Mouse (Mus musculus) ES-E14 (cell line): ENCODE measurements around the gene Mef2c. TPM values are rescaled to one million over a fixed set of nuclear protein-coding genes. Genes with fewer than 3 reads are reported as not detected.
A peak's percentile ranks its signal among the peaks of the same experiment; 100 is the strongest.

Experiments
- DNase-seq: peaks from one replicate; pipeline ENCODE4 v3.0.0-alpha.2; 2013; ENCODE audit warnings: low read depth, low spot score
- H3K27ac ChIP-seq: 2 replicates; pipeline ENCODE4 v1.5.1; 2012; ENCODE audit warnings: low read depth, mild to moderate bottlenecking, low read length, moderate library complexity, mixed read lengths; ENCODE audit not compliant: poor library complexity, insufficient read depth, severe bottlenecking
- H3K36me3 ChIP-seq: 2 replicates; pipeline ENCODE4 v1.6.1; 2012; ENCODE audit warnings: mild to moderate bottlenecking, low read length, moderate library complexity, mixed read lengths; ENCODE audit not compliant: control insufficient read depth, poor library complexity, insufficient read depth, severe bottlenecking
- H3K4me1 ChIP-seq, 2 experiments: fragments of 150-350 bp in 1 of 2; sonication (generic) in 1 of 2; 2 replicates each; pipeline ENCODE4 v1.6.1; 2012; ENCODE audit warnings: low read length in 2 of 2, mild to moderate bottlenecking in 1 of 2, mixed read lengths in 1 of 2; ENCODE audit not compliant: control insufficient read depth in 2 of 2, insufficient read depth in 2 of 2, poor library complexity in 1 of 2
- H3K4me3 ChIP-seq, 2 experiments: fragments of 150-350 bp in 1 of 2; sonication (generic) in 1 of 2; 2 replicates each; pipeline ENCODE4 v1.5.1; 2012; ENCODE audit warnings: low read length in 2 of 2, low read depth in 1 of 2, mild to moderate bottlenecking in 1 of 2, mixed read lengths in 1 of 2; ENCODE audit not compliant: insufficient read depth in 1 of 2, poor library complexity in 1 of 2, severe bottlenecking in 1 of 2
- H3K9ac ChIP-seq: 2 replicates; pipeline ENCODE4 v1.6.1; 2012; ENCODE audit warnings: low read depth, mild to moderate bottlenecking, low read length, mixed read lengths; ENCODE audit not compliant: poor library complexity, insufficient read depth, severe bottlenecking
- H3K9me3 ChIP-seq: fragments of 150-350 bp; sonication (generic); 2 replicates; pipeline ENCODE4 v1.6.1; 2012; ENCODE audit warnings: low read depth, mild to moderate bottlenecking, low read length; ENCODE audit not compliant: control insufficient read depth, insufficient read depth
- CHD2 ChIP-seq: IDR thresholded peaks from 2 replicates; pipeline ENCODE4 v1.6.1; 2014; ENCODE audit warnings: mild to moderate bottlenecking, low read depth, low read length, inconsistent platforms
- HCFC1 ChIP-seq: IDR thresholded peaks from 2 replicates; pipeline ENCODE4 v1.6.1; 2012; ENCODE audit warnings: low read length, inconsistent platforms, borderline replicate concordance; ENCODE audit not compliant: insufficient read depth
- MAFK ChIP-seq: IDR thresholded peaks from 2 replicates; pipeline ENCODE4 v1.6.1; 2014; ENCODE audit warnings: mild to moderate bottlenecking, low read depth, low read length, inconsistent platforms; ENCODE audit not compliant: insufficient read depth
- ZC3H11A ChIP-seq: IDR thresholded peaks from 2 replicates; pipeline ENCODE4 v1.6.1; 2012; ENCODE audit warnings: low read depth, mild to moderate bottlenecking, inconsistent platforms, low read length, borderline replicate concordance
- ZNF384 ChIP-seq: IDR thresholded peaks from 2 replicates; pipeline ENCODE4 v1.6.1; 2012; ENCODE audit warnings: low read depth, low read length, inconsistent platforms
- in situ Hi-C, 2 experiments: fragments of 600-800 bp; cut with MboI; formaldehyde crosslinking; loops; one replicate each; pipeline ENCODE4 v1.15.1; 2025; ENCODE audit warnings: low sequenced_read_pairs in 2 of 2, inconsistent platforms in 1 of 2; ENCODE audit not compliant: unreplicated experiment in 2 of 2
- total RNA-seq: library from RNA; depleted of rRNA; stranded (reverse); fragments of 300-350 nt; gene quantifications from 2 replicates; pipeline ENCODE4 v1.2.3, GENCODE M21; 2012

The Mef2c gene
- total RNA-seq, 1 experiment, result 0.76 TPM

DNA sequence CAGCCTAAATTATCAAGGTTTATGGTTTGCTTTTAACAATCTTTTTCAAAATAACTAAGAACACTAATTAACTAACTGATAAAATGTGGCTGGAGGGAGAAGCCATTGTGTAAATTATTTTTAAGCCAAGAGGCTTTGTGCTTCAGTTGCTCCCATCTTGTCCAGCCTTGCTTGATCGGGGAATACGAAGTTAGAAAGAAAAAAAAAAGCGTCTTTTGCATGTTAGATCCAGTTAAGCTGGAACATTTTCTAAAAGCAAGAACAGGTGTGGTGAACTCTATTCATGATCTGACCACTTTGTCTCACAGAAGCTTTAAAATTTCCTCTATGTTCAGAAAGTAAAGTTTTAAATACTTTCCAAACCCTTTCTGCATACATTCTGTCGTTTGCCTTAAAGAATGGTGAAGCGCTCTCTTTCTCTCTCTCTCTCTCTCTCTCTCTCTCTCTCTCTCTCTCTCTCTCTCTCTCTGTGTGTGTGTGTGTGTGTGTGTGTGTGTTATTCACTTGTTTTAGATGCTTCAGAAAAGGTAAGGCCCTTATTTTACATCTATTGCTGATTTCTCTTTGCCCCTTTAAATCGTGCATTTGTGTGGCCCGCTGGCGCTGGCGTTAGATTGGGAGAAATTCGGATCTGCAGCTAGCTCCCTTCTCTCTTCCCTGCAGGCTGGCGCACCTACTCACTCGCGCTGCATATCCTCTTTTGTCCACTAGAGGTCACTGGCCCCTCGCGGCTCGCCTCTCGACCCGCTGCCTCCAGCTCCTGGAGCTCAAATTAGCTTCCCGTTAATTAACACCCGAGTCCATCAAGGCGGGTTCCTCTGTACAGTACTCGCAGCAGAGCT is 210.9 kb downstream of the Mef2c start:
- no peaks in the 10 kb centered on the region for H3K9me3 ChIP-seq
- peak overlapping the region in 1 of 2 experiments; percentile 29; a peak in 2 of 4 replicates for H3K4me3 ChIP-seq
- TF ChIP-seq ZC3H11A, result peak; percentile 77
- TF ChIP-seq HCFC1, result no peak
- no peak overlapping the region for H3K27ac ChIP-seq
- no peaks in the 10 kb centered on the region for H3K36me3 ChIP-seq
- no peak overlapping the region for H3K9ac ChIP-seq
- peaks cover 2 to 14% of the 10 kb centered on the region in 2 experiments; a peak in 3 of 4 replicates for H3K4me1 ChIP-seq
- DNase-seq, result no peak
- in situ Hi-C loops, result loop anchor here (5.0 to 25.0 kb wide), 2 partner anchors 633 to 1048 kb away; no protein-coding TSS in a partner anchor

DNA sequence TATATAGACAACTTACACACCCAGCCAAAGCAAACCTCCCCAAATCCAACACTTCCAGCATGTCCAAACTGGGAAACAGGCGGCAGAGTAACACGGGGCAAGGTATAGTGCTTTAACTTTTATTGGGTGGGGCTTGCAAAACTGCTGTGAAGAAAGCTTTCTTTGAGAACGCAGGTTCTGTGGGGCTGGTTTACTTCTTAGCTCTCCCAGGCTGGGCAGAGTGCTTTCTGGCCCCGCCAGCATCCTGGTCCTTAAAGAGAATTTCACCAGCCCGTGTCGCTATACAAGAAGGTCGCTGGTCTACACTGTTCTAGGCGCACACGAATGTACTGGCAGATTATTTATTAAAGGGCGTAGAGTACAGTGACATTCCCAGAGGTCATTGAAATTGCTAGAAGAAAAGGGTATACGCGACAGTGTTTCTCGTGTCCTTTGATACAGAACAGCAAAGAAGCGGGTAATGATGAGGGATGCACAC is 211.5 kb downstream of the Mef2c start:
- in situ Hi-C loops, result loop anchor here (5.0 to 25.0 kb wide), 2 partner anchors 632 to 1047 kb away; no protein-coding TSS in a partner anchor
- H3K36me3 ChIP-seq, result no peaks in the 10 kb centered on the region
- H3K4me3 ChIP-seq, result peak overlapping the region in 1 of 2 experiments; percentile 29; a peak in 2 of 4 replicates
- TF ChIP-seq ZNF384, result no peak
- TF ChIP-seq MAFK, result no peak
- TF ChIP-seq ZC3H11A, result no peak
- peaks cover 2 to 12% of the 10 kb centered on the region in 2 experiments; a peak in 3 of 4 replicates for H3K4me1 ChIP-seq
- no peak overlapping the region for H3K9ac ChIP-seq
- DNase-seq, result no peak
- no peaks in the 10 kb centered on the region for H3K9me3 ChIP-seq
- no peak overlapping the region for H3K27ac ChIP-seq

DNA sequence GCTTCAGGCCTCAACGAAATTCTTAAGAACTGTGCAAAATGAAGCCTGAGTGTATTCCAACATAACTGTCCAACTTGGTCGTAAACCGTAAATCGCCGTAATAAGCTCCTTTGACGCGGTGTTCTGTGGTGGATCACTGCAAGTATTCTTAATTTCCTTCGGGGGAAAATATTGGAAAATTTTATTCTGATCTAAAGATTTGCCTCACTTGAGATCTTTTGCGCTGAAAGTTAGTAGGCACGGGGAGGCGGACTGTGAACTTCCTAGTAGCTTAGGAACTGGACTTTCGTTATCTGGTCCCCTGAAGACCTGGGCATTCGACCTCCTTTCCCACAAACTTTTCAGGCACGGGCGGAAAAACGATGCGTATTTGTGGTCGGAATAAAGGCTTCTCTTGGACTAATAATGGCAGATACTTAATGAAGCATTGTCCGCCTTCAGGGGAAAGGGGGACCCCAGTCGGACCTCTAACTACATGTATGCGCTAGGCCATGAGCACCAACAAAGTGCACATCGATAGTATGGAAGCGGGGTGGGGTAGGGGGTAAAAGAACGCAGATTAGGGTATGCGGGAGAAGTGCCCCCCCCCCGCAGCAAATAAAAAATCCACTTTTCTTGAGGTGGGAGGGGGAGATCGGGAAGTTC is 212.3 kb downstream of the Mef2c start:
- in situ Hi-C loops, result loop anchor here (5.0 to 25.0 kb wide), 2 partner anchors 631 to 1046 kb away; no protein-coding TSS in a partner anchor
- Histone ChIP-seq H3K9ac (no peak overlapping the region), H3K4me3 (no peak overlapping the region), H3K36me3 (no peaks in the 10 kb centered on the region), H3K27ac (no peak overlapping the region), H3K4me1 (peaks cover 2 to 12% of the 10 kb centered on the region in 2 experiments; a peak in 2 of 4 replicates), H3K9me3 (no peaks in the 10 kb centered on the region)
- DNase-seq, result no peak
- TF ChIP-seq ZNF384 (no peak), CHD2 (no peak), ZC3H11A (no peak), HCFC1 (no peak), MAFK (no peak)
